Mouse (Mus musculus): Measurements from ENCODE around the gene Cog7.

DNA sequence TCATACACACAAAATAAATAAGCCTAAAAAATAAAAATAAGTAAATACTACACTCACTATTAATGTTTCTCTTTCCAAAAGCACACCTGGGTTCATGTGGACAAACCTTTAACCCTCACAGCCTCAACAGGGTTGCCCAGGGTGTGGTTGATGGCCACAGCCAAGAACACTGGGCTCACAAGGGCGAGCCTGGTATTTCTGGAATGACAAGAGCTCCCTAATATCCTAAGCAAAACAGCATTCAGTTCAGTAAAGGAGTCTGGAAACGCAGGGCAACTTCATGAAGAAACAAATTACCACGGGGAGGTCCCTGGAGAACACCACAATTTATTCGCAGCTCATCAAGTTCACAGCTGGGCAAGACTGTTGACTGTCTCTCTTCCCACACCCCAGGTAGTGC is 34.0 kb downstream of the Cog7 start:
- TF ChIP-seq CTCF (IDR thresholded peaks at IDR 0.05; ENCODE audit: low read depth) (no peak), EP300 (optimal IDR thresholded peaks at IDR 0.05) (no peak)

Data from stomach, postnatal 0 days (tissue).